Mouse (Mus musculus): ENCODE measurements at regions not wholly inside any gene's neighbourhood (a gene's known extent, or its start where the extent isn't known, plus 50 kb on each side); places are given as distances from the start of the nearest gene placed in this dataset.
A peak's percentile ranks its signal among the peaks of the same experiment; 100 is the strongest.

DNA sequence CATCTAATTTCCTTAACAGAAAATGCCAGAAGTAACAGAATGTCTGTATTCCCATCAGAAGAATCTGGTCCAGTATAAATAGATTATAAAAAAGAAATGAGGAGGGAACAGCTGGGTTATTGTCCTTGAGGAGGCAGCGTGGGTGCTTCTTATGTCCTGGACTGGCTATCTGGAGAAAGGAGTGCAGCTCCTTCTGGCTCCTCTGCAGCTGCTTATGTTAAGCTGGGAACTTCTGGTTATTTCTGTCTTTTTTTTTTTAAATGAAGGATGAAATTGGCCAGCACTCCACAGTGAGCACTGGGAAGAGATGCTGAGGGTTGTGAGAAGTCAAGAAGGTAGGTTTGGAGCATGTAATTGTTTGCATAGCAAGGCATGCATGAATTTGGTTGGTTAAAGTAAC lies 441.5 kb downstream of the Ebf1 start:
- intact Hi-C loops (cut with DNase I), result no loop called here
- DNase-seq (ENCODE audit: low spot score in 2 of 2), result peak in 1 of 2 experiments; percentile 12

- intact Hi-C loops (cut with DNase I), result no loop called here
- DNase-seq (ENCODE audit: low spot score in 2 of 2), result no peak
Measured at GRCm38 (mm10) chr11:45066592-45066991, 449.5 kb downstream of the Ebf1 start.

- intact Hi-C loops (cut with DNase I), result no loop called here
- no peak for DNase-seq (ENCODE audit: low spot score in 2 of 2)
Measured at GRCm38 (mm10) chr11:45070280-45070679, 453.2 kb downstream of the Ebf1 start.

DNA sequence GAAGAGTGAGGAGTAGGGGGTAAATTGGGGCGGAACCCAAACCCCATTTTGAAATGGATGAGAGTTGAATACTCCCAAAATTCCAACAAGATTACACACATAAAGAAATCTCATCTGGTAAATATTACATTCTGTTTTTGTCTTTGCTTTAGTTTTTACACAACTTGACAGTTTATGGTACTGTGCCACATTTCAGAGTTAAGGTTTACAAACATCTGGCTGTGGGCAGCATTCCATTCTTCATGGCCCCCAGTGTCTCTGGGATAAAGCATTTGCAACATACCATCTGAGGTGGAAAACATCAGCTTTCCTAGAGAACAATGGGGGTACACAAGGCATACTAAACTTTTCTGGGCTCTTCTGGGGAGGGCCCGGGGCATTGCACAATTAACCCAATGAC lies 454.1 kb downstream of the Ebf1 start:
- intact Hi-C loops (cut with DNase I), result no loop called here

GRCm38 (mm10) chr11:45084506-45085037 lies 467.5 kb downstream of the Ebf1 start:
- no peak for DNase-seq (ENCODE audit: low spot score in 2 of 2)
- intact Hi-C loops (cut with DNase I), result no loop called here

More for the DNA sequence above, 454.1 kb downstream of the Ebf1 start:
- DNase-seq (ENCODE audit: low spot score in 2 of 2), result no peak

- DNase-seq (ENCODE audit: low spot score in 2 of 2), result no peak
- intact Hi-C loops (cut with DNase I), result no loop called here
Measured at GRCm38 (mm10) chr11:45085145-45085544, 468.0 kb downstream of the Ebf1 start.

- DNase-seq (ENCODE audit: low spot score in 2 of 2), result no peak
- intact Hi-C loops (cut with DNase I), result no loop called here
Measured at GRCm38 (mm10) chr11:45087186-45087915, 470.2 kb downstream of the Ebf1 start.

DNA sequence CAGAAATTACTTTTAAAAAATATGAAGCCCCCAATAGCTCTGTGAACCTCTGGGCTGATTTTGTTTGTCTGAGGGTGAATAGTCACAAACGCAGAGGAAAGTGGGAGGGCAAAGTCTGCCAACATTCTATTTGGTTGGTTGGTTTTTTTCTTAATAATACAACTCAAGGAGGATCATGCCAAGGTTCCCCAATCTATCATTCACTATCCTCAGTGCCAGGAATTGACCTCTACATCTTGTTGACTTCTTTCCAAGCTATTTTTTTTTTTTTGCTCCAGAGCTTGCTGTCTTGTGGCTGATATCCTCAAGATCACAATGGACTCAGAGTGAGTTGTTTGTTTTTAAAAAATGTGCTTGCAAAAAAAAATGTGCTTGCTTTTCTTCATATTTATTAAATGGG lies 471.2 kb downstream of the Ebf1 start:
- intact Hi-C loops (cut with DNase I), result no loop called here
- DNase-seq (ENCODE audit: low spot score in 2 of 2), result no peak

DNA sequence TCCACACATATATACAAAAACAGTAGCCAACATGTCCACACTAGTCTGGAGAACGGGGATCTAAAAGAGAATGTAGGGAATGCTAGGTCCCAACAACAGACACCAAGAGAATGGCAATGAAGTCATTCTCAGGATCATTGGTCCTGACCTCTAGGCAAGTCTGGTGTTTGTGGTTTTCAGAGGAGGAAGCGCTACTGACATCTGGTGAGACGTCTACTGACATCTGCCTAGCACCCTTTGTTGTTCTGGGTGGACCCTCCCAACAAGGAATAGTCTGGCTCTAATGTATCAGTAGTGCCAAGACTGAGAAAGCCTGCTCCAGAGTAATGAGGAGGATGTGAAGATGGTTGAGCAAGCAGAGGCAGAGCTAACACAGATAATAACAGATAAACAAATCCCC lies 472.4 kb downstream of the Ebf1 start:
- no peak for DNase-seq (ENCODE audit: low spot score in 2 of 2)
- intact Hi-C loops (cut with DNase I), result no loop called here

- intact Hi-C loops (cut with DNase I), result no loop called here
- peak; percentile 10 to 11 for DNase-seq (ENCODE audit: low spot score in 2 of 2)
Measured at GRCm38 (mm10) chr11:45103498-45104336, 486.6 kb downstream of the Ebf1 start.

DNA sequence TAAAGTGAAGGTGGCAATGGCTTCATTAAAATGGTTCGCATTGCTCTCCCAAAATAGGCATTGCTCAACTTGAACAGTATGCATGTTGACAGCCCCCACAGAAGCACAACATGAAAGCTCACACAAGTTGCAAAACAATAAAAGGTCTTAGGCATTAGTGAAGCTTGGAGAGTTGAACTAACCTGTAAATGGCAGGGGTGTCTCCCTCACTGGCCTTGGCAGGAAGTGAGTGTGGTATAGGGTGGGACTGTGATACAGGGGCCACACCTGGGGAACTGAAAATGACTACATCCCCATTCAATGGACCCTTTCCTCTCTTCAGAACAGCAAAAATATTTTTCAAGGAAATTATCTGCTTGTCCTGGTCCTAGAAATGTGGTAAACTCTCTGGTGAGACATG lies 499.6 kb downstream of the Ebf1 start:
- intact Hi-C loops (cut with DNase I), result no loop called here
- no peak for DNase-seq (ENCODE audit: low spot score in 2 of 2)

GRCm38 (mm10) chr11:45123276-45123675 lies 506.2 kb downstream of the Ebf1 start:
- DNase-seq (ENCODE audit: low spot score in 2 of 2), result no peak
- intact Hi-C loops (cut with DNase I), result no loop called here

- intact Hi-C loops (cut with DNase I), result no loop called here
- DNase-seq (ENCODE audit: low spot score in 2 of 2), result no peak
Measured at GRCm38 (mm10) chr11:45136781-45137180, 519.7 kb downstream of the Ebf1 start.

- DNase-seq (ENCODE audit: low spot score in 2 of 2), result no peak
- intact Hi-C loops (cut with DNase I), result no loop called here
Measured at GRCm38 (mm10) chr11:45138351-45138975, 521.3 kb downstream of the Ebf1 start.

GRCm38 (mm10) chr11:45140490-45140889 lies 523.4 kb downstream of the Ebf1 start:
- DNase-seq (ENCODE audit: low spot score in 2 of 2), result no peak
- intact Hi-C loops (cut with DNase I), result no loop called here

- DNase-seq (ENCODE audit: low spot score in 2 of 2), result peak in 1 of 2 experiments; percentile 14
- intact Hi-C loops (cut with DNase I), result no loop called here
Measured at GRCm38 (mm10) chr11:45154070-45154469, 537.0 kb downstream of the Ebf1 start.

DNA sequence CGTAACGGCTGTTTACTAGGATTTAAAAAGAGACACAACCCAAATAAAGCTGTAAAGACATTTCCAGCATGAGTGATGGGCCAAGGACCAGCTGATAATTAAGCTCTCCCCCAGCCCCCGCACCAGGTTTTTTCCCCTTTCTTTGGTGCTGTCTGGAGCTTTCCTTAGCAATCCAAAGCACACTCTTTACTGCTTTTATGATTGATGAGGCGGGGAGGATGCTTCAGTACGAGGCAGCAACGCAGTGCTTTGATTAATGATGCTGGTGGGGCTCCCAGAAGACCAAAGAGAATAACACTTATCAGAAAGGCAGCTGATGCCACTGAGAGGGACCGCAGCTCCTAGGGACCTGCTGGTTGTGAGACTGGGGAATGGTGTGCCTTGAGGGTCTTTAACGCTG lies 537.4 kb downstream of the Ebf1 start:
- intact Hi-C loops (cut with DNase I), result no loop called here
- DNase-seq (ENCODE audit: low spot score in 2 of 2), result no peak

DNA sequence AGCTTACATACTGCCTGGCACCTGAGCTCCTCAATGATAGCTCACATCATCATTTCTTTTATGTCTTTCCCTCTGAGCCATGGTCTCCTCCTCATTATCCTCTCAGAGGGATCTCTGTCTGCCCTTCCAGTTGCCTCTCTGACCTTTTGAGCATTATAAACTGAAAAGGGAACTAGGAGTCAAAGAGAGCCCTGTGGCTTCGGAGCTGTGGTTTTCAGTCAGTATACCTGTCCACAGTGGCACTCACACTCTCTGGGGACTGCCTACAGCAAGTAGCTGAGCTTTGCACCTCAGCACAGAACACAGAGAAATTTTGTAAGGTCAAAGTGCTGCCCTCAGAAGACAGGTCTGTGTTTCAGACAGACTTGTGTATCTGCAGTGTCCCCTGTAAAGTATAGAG lies 538.7 kb downstream of the Ebf1 start:
- intact Hi-C loops (cut with DNase I), result no loop called here

GRCm38 (mm10) chr11:45158282-45158681 lies 541.2 kb downstream of the Ebf1 start:
- DNase-seq (ENCODE audit: low spot score in 2 of 2), result no peak
- intact Hi-C loops (cut with DNase I), result no loop called here

More for the DNA sequence above, 538.7 kb downstream of the Ebf1 start:
- DNase-seq (ENCODE audit: low spot score in 2 of 2), result no peak

- DNase-seq (ENCODE audit: low spot score in 2 of 2), result no peak
- intact Hi-C loops (cut with DNase I), result no loop called here
Measured at GRCm38 (mm10) chr11:45160871-45161270, 543.8 kb downstream of the Ebf1 start.
